Mouse (Mus musculus): ENCODE measurements around the gene Itih4. TPM values are rescaled to one million over a fixed set of nuclear protein-coding genes. Genes with fewer than 3 reads are reported as not detected.

Itih4 gene
- polyA plus RNA-seq, 1 experiment from 2014 or later = not detected

GRCm38 (mm10) chr14:30942254-30942653 lies 56.0 kb downstream of the Itih4 start:
- H3K36me3 ChIP-seq (ENCODE audit: inconsistent target) = no peaks in the 10 kb centered on the region
- no peak overlapping the region for H3K27ac ChIP-seq
- H3K79me2 ChIP-seq (ENCODE audit: inconsistent target) = no peaks in the 10 kb centered on the region
- WGBS (ENCODE audit: missing documents) = 93% methylated on average over 4 of the region's 4 CpGs
- no peak overlapping the region for H3K4me3 ChIP-seq (ENCODE audit: inconsistent target)

- H3K4me3 ChIP-seq (ENCODE audit: inconsistent target) = no peak within 1 kb of the TSS
- WGBS (ENCODE audit: missing documents) = 97% methylated on average over 6 of the region's 7 CpGs
- H3K79me2 ChIP-seq (ENCODE audit: inconsistent target) = no peaks in the 10 kb centered on the region
- no peaks in the 10 kb centered on the region for H3K36me3 ChIP-seq (ENCODE audit: inconsistent target)
- H3K27ac ChIP-seq = peak within 1 kb of the TSS; percentile 62
Measured at GRCm38 (mm10) chr14:30943038-30943437, 56.8 kb downstream of the Itih4 start, which contains the start of gene Itih1. Itih1 (minus strand) TSS chr14:30943289.

- Histone ChIP-seq H3K79me2 (ENCODE audit: inconsistent target) (no peaks in the 10 kb centered on the region), H3K27ac (peak overlapping the region; percentile 62), H3K36me3 (ENCODE audit: inconsistent target) (no peaks in the 10 kb centered on the region), H3K4me3 (ENCODE audit: inconsistent target) (no peak overlapping the region)
- WGBS (ENCODE audit: missing documents) = 36% methylated on average over 11 of the region's 11 CpGs
Measured at GRCm38 (mm10) chr14:30943860-30944674, 57.8 kb downstream of the Itih4 start.

- Histone ChIP-seq H3K4me3 (ENCODE audit: inconsistent target) (no peak overlapping the region), H3K36me3 (ENCODE audit: inconsistent target) (no peaks in the 10 kb centered on the region), H3K27ac (peak overlapping the region; percentile 62), H3K79me2 (ENCODE audit: inconsistent target) (no peaks in the 10 kb centered on the region)
- WGBS (ENCODE audit: missing documents) = 95% methylated on average over 2 of the region's 2 CpGs
Measured at GRCm38 (mm10) chr14:30944745-30945144, 58.5 kb downstream of the Itih4 start.

- 95% methylated on average over 9 of the region's 10 CpGs for WGBS (ENCODE audit: missing documents)
- H3K27ac ChIP-seq = no peak overlapping the region
Measured at GRCm38 (mm10) chr14:30949986-30950385, 63.7 kb downstream of the Itih4 start.

GRCm38 (mm10) chr14:30951154-30951825 lies 65.0 kb downstream of the Itih4 start, which contains the start of gene Nek4:
Nek4 (plus strand) TSS chr14:30951377.
- Histone ChIP-seq H3K4me3 (ENCODE audit: inconsistent target) (peak within 1 kb of the TSS; percentile 66), H3K36me3 (ENCODE audit: inconsistent target) (no peaks in the 10 kb centered on the region), H3K79me2 (ENCODE audit: inconsistent target) (no peaks in the 10 kb centered on the region), H3K27ac (peak within 1 kb of the TSS; percentile 21; the same call in 1 of the 2 replicates)
- under 1% methylated on average over 57 of the region's 57 CpGs for WGBS (ENCODE audit: missing documents)

More at GRCm38 (mm10) chr14:30949986-30950385, 63.7 kb downstream of the Itih4 start:
- H3K79me2 ChIP-seq (ENCODE audit: inconsistent target) = no peaks in the 10 kb centered on the region
- H3K36me3 ChIP-seq (ENCODE audit: inconsistent target) = no peaks in the 10 kb centered on the region
- no peak overlapping the region for H3K4me3 ChIP-seq (ENCODE audit: inconsistent target)

Other genes starting within 250 kb of the Itih4 start
- 11.3 to 19.5 TPM (median 16.6 TPM) in 3 replicates for gene Rft1, start 232.1 kb upstream of the Itih4 start, polyA plus RNA-seq (2018)
- 21.6 to 32.5 TPM (median 29.4 TPM) in 3 replicates for gene Sfmbt1, start 171.6 kb upstream of the Itih4 start, polyA plus RNA-seq (2018)
- 4.9 to 7.5 TPM (median 7.1 TPM) in 3 replicates for gene Tmem110, start 60.9 kb upstream of the Itih4 start, polyA plus RNA-seq (2018)
- gene Mustn1, start 7.3 kb upstream of the Itih4 start, polyA plus RNA-seq (2018) = 0.19 TPM in 1 of 3 replicates, not detected in the others
- not detected in 3 replicates for gene Itih3, start 37.3 kb downstream of the Itih4 start, polyA plus RNA-seq (2018)
- not detected in 3 replicates for gene Itih1, start 56.8 kb downstream of the Itih4 start, polyA plus RNA-seq (2018)
- gene Nek4, start 64.9 kb downstream of the Itih4 start, polyA plus RNA-seq (2018) = 5.6 to 7.4 TPM (median 5.9 TPM) in 3 replicates
- gene Glt8d1, start 114.9 kb downstream of the Itih4 start, polyA plus RNA-seq (2018) = 25.5 to 38.1 TPM (median 30.8 TPM) in 3 replicates
- gene Spcs1, start 115.2 kb downstream of the Itih4 start, polyA plus RNA-seq (2018) = 227 to 384 TPM (median 331 TPM) in 3 replicates
- 19.0 to 25.4 TPM (median 21.5 TPM) in 3 replicates for gene Pbrm1, start 132.7 kb downstream of the Itih4 start, polyA plus RNA-seq (2018)
- 29.0 to 64.4 TPM (median 63.1 TPM) in 3 replicates for gene Gnl3, start 132.7 kb downstream of the Itih4 start, polyA plus RNA-seq (2018)
- 5.9 to 64.8 TPM (median 39.9 TPM) in 3 replicates for gene Smim4, start 242.5 kb downstream of the Itih4 start, polyA plus RNA-seq (2018)
- 64.0 to 97.6 TPM (median 77.4 TPM) in 3 replicates for gene Nt5dc2, start 244.6 kb downstream of the Itih4 start, polyA plus RNA-seq (2018)

Measured in macrophage (primary cell).